Mouse (Mus musculus): Measurements from ENCODE around the gene Gm20388. TPM values are rescaled to one million over a fixed set of nuclear protein-coding genes. Genes with fewer than 3 reads are reported as not detected.
A peak's percentile ranks its signal among the peaks of the same experiment; 100 is the strongest.

Gm20388 gene
- polyA plus RNA-seq, 1 experiment from 2014 or later = not detected

DNA sequence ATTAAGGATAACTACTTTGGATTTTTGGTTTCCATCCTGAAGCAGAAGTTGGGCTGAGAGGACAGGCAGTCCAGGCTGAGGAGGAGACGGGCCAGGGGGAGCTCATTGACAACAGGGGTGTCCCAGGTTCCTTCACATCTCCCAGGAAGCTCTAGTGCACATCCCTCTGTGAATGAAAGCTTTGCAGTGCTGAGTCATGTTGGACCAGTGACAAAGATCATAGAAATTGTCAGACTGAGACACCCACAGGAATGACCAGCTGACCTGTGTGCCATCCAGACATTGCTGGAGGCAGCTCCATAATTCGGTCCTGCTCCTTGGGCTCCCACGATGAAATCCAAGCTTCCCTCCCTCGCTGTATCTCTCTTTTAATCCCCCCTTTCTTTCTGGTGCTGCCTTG is 2261.2 kb downstream of the Gm20388 start:
- Histone ChIP-seq H3K27ac (replicated peaks in 1 of 2; ENCODE audit: control insufficient read depth in 1 of 2, insufficient read depth in 1 of 2, low read depth in 2 of 2, low read length in 2 of 2) (no peak overlapping the region), H3K9ac (ENCODE audit: low read length) (no peak overlapping the region), H3K4me3 (ENCODE audit: control insufficient read depth in 1 of 2, insufficient read depth in 1 of 2, low read depth in 1 of 2, low read length in 2 of 2) (no peak overlapping the region), H3K36me3 (ENCODE audit: control insufficient read depth, insufficient read depth, low read length) (no peaks in the 10 kb centered on the region), H3K4me2 (ENCODE audit: low read length) (no peak overlapping the region), H3K9me3 (ENCODE audit: control insufficient read depth, low read length) (no peaks in the 10 kb centered on the region), H3K4me1 (ENCODE audit: control insufficient read depth in 2 of 2, insufficient read depth in 2 of 2, low read length in 2 of 2) (peaks cover 4 to 6% of the 10 kb centered on the region in 2 experiments; a peak in 2 of 4 replicates), H3K27me3 (ENCODE audit: control insufficient read depth, insufficient read depth, low read length) (no peaks in the 10 kb centered on the region)
- ATAC-seq (ENCODE audit: insufficient number of reproducible peaks, insufficient read depth, low FRiP score, low read depth) = no peak
- 85% methylated on average over 4 of the region's 4 CpGs for whole genome bisulfite sequencing

GRCm38 (mm10) chr8:122174133-122174930 is 2263.7 kb downstream of the Gm20388 start:
- Histone ChIP-seq H3K4me3 (ENCODE audit: control insufficient read depth in 1 of 2, insufficient read depth in 1 of 2, low read depth in 1 of 2, low read length in 2 of 2) (no peak overlapping the region), H3K27me3 (ENCODE audit: control insufficient read depth, insufficient read depth, low read length) (no peaks in the 10 kb centered on the region), H3K4me1 (ENCODE audit: control insufficient read depth in 2 of 2, insufficient read depth in 2 of 2, low read length in 2 of 2) (0 out of 4 replicates have a peak, but pooled peaks cover 0 to 2% of the 10 kb centered on the region in 2 experiments), H3K36me3 (ENCODE audit: control insufficient read depth, insufficient read depth, low read length) (no peaks in the 10 kb centered on the region), H3K27ac (replicated peaks in 1 of 2; ENCODE audit: control insufficient read depth in 1 of 2, insufficient read depth in 1 of 2, low read depth in 2 of 2, low read length in 2 of 2) (no peak overlapping the region), H3K4me2 (ENCODE audit: low read length) (no peak overlapping the region), H3K9ac (ENCODE audit: low read length) (no peak overlapping the region), H3K9me3 (ENCODE audit: control insufficient read depth, low read length) (no peaks in the 10 kb centered on the region)
- no peak for ATAC-seq (ENCODE audit: insufficient number of reproducible peaks, insufficient read depth, low FRiP score, low read depth)
- 40% methylated on average over 10 of the region's 10 CpGs for WGBS

- Histone ChIP-seq H3K4me2 (ENCODE audit: low read length) (no peak overlapping the region), H3K9me3 (ENCODE audit: control insufficient read depth, low read length) (no peaks in the 10 kb centered on the region), H3K9ac (ENCODE audit: low read length) (no peak overlapping the region), H3K27ac (replicated peaks in 1 of 2; ENCODE audit: control insufficient read depth in 1 of 2, insufficient read depth in 1 of 2, low read depth in 2 of 2, low read length in 2 of 2) (no peak overlapping the region), H3K27me3 (ENCODE audit: control insufficient read depth, insufficient read depth, low read length) (no peaks in the 10 kb centered on the region), H3K36me3 (ENCODE audit: control insufficient read depth, insufficient read depth, low read length) (no peaks in the 10 kb centered on the region), H3K4me1 (ENCODE audit: control insufficient read depth in 2 of 2, insufficient read depth in 2 of 2, low read length in 2 of 2) (peaks cover 19 to 20% of the 10 kb centered on the region in 2 experiments), H3K4me3 (ENCODE audit: control insufficient read depth in 1 of 2, insufficient read depth in 1 of 2, low read depth in 1 of 2, low read length in 2 of 2) (no peak overlapping the region)
- WGBS = 71% methylated on average over 4 of the region's 4 CpGs
- ATAC-seq (ENCODE audit: insufficient number of reproducible peaks, insufficient read depth, low FRiP score, low read depth) = no peak
These were observed 2267.8 kb downstream of the Gm20388 start for GRCm38 (mm10) chr8:122178392-122178890.

DNA sequence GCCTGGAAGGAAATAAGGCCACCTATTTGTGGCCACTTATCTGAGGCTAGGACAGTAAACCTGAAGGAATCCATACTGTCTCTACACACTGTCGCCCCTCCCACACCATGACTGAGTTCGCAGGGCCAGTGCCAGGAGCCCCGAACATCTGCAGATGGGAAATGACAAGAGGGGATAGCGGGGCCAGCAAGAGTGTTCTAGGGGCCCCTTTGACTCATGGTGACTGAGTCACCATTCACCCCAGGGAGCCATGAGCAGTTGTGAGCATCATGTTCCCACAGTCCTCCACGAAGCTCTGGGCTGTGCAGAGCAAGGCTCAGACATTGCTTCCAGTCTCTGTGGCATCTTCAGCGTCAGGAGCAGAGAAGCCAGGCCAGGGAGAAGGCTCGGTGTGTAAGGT is 2268.7 kb downstream of the Gm20388 start:
- no peak for ATAC-seq (ENCODE audit: insufficient number of reproducible peaks, insufficient read depth, low FRiP score, low read depth)
- no peak overlapping the region for H3K9ac ChIP-seq (ENCODE audit: low read length)
- WGBS = 73% methylated on average over 7 of the region's 7 CpGs
- H3K27me3 ChIP-seq (ENCODE audit: control insufficient read depth, insufficient read depth, low read length) = no peaks in the 10 kb centered on the region
- no peaks in the 10 kb centered on the region for H3K9me3 ChIP-seq (ENCODE audit: control insufficient read depth, low read length)
- no peak overlapping the region for H3K4me2 ChIP-seq (ENCODE audit: low read length)
- no peak overlapping the region for H3K27ac ChIP-seq (replicated peaks in 1 of 2; ENCODE audit: control insufficient read depth in 1 of 2, insufficient read depth in 1 of 2, low read depth in 2 of 2, low read length in 2 of 2)
- no peak overlapping the region for H3K4me3 ChIP-seq (ENCODE audit: control insufficient read depth in 1 of 2, insufficient read depth in 1 of 2, low read depth in 1 of 2, low read length in 2 of 2)
- H3K4me1 ChIP-seq (ENCODE audit: control insufficient read depth in 2 of 2, insufficient read depth in 2 of 2, low read length in 2 of 2) = peaks cover 19% of the 10 kb centered on the region in 2 experiments
- H3K36me3 ChIP-seq (ENCODE audit: control insufficient read depth, insufficient read depth, low read length) = no peaks in the 10 kb centered on the region

DNA sequence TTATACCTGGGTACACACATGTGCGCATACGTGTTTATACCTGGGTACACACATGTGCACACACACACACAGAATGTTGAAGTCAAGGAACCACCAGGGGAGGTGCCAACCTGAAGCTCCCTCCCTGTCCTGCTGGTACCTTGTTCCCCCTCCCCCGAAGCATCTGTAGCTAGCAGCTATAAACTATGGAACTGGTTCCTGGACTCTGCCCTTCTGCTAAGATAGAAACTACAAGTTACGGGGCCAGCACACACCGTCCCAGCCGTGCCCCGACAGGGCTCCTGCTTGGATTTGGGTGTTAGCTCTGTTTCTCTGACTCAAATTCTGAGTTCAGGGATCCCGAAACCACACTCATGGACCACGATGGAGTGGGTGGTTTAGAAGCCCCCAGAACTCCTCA is 2269.5 kb downstream of the Gm20388 start:
- Histone ChIP-seq H3K9me3 (ENCODE audit: control insufficient read depth, low read length) (no peaks in the 10 kb centered on the region), H3K4me1 (ENCODE audit: control insufficient read depth in 2 of 2, insufficient read depth in 2 of 2, low read length in 2 of 2) (peaks cover 19% of the 10 kb centered on the region in 2 experiments), H3K9ac (ENCODE audit: low read length) (no peak overlapping the region), H3K36me3 (ENCODE audit: control insufficient read depth, insufficient read depth, low read length) (no peaks in the 10 kb centered on the region), H3K4me2 (ENCODE audit: low read length) (no peak overlapping the region), H3K27me3 (ENCODE audit: control insufficient read depth, insufficient read depth, low read length) (no peaks in the 10 kb centered on the region), H3K27ac (replicated peaks in 1 of 2; ENCODE audit: control insufficient read depth in 1 of 2, insufficient read depth in 1 of 2, low read depth in 2 of 2, low read length in 2 of 2) (no peak overlapping the region), H3K4me3 (ENCODE audit: control insufficient read depth in 1 of 2, insufficient read depth in 1 of 2, low read depth in 1 of 2, low read length in 2 of 2) (no peak overlapping the region)
- no peak for ATAC-seq (ENCODE audit: insufficient number of reproducible peaks, insufficient read depth, low FRiP score, low read depth)
- 90% methylated on average over 9 of the region's 9 CpGs for WGBS

DNA sequence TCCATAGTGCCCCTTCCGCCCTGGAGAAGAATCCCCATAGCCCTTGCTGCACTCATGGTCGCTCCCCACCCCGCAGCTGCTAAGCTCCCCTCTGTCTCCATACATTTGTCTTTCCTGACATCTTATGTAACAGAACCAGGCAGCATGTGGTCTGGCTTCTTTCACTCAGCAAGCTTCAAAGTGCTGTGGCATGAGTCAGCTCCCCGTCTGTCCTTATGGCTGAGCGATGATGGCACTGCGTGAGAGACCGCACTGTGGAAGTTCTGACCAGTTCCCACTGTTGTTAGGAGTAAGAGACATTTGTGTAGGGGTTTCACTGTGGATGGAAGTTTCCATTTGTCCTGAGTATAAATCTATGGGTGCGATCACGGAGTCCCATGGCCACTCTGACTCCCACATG is 2270.8 kb downstream of the Gm20388 start:
- 17% methylated on average over 9 of the region's 9 CpGs for WGBS
- 0 out of 2 replicates have a peak, but pooled peaks have one; percentile 24 for ATAC-seq (ENCODE audit: insufficient number of reproducible peaks, insufficient read depth, low FRiP score, low read depth)
- peak overlapping the region; percentile 36 for H3K4me2 ChIP-seq (ENCODE audit: low read length)

GRCm38 (mm10) chr8:122181991-122182390 is 2271.3 kb downstream of the Gm20388 start:
- Histone ChIP-seq H3K9ac (ENCODE audit: low read length) (0 out of 2 replicates have a peak overlapping the region, but pooled peaks have one; percentile 16), H3K4me1 (ENCODE audit: control insufficient read depth in 2 of 2, insufficient read depth in 2 of 2, low read length in 2 of 2) (peaks cover 19 to 24% of the 10 kb centered on the region in 2 experiments), H3K27me3 (ENCODE audit: control insufficient read depth, insufficient read depth, low read length) (no peaks in the 10 kb centered on the region), H3K27ac (replicated peaks in 1 of 2; ENCODE audit: control insufficient read depth in 1 of 2, insufficient read depth in 1 of 2, low read depth in 2 of 2, low read length in 2 of 2) (peak overlapping the region; percentile 30 to 53; a peak in 3 of 4 replicates), H3K4me3 (ENCODE audit: control insufficient read depth in 1 of 2, insufficient read depth in 1 of 2, low read depth in 1 of 2, low read length in 2 of 2) (no peak overlapping the region), H3K4me2 (ENCODE audit: low read length) (peak overlapping the region; percentile 36), H3K9me3 (ENCODE audit: control insufficient read depth, low read length) (no peaks in the 10 kb centered on the region), H3K36me3 (ENCODE audit: control insufficient read depth, insufficient read depth, low read length) (no peaks in the 10 kb centered on the region)
- 0 out of 2 replicates have a peak, but pooled peaks have one; percentile 40 for ATAC-seq (ENCODE audit: insufficient number of reproducible peaks, insufficient read depth, low FRiP score, low read depth)
- WGBS = 43% methylated on average over 9 of the region's 9 CpGs

More for the DNA sequence above, 2270.8 kb downstream of the Gm20388 start:
- H3K36me3 ChIP-seq (ENCODE audit: control insufficient read depth, insufficient read depth, low read length) = no peaks in the 10 kb centered on the region
- no peaks in the 10 kb centered on the region for H3K9me3 ChIP-seq (ENCODE audit: control insufficient read depth, low read length)
- peak overlapping the region; percentile 30 to 53; a peak in 3 of 4 replicates for H3K27ac ChIP-seq (replicated peaks in 1 of 2; ENCODE audit: control insufficient read depth in 1 of 2, insufficient read depth in 1 of 2, low read depth in 2 of 2, low read length in 2 of 2)
- H3K4me1 ChIP-seq (ENCODE audit: control insufficient read depth in 2 of 2, insufficient read depth in 2 of 2, low read length in 2 of 2) = peaks cover 19% of the 10 kb centered on the region in 2 experiments
- no peaks in the 10 kb centered on the region for H3K27me3 ChIP-seq (ENCODE audit: control insufficient read depth, insufficient read depth, low read length)
- no peak overlapping the region for H3K9ac ChIP-seq (ENCODE audit: low read length)
- no peak overlapping the region for H3K4me3 ChIP-seq (ENCODE audit: control insufficient read depth in 1 of 2, insufficient read depth in 1 of 2, low read depth in 1 of 2, low read length in 2 of 2)

Data from heart, embryonic 14.5 days (tissue).